Mouse (Mus musculus): ENCODE results near the gene Cnn2.

GRCm38 (mm10) chr10:79997819-79998218 lies 9.4 kb downstream of the Cnn2 start:
- TF ChIP-seq POLR2A (IDR thresholded peaks at IDR 0.05; ENCODE audit: low read depth, low read length) (no peak), CTCF (IDR thresholded peaks at IDR 0.05; ENCODE audit: borderline replicate concordance, insufficient read depth, low read length) (no peak)

Data from embryonic fibroblast, embryonic 13.5 days (primary cell).